Mouse (Mus musculus) ovary, adult 18-20 months (tissue): ENCODE data around the gene Aga.
"Not testable (repeated sequence)": the region's sequence is repeated elsewhere in the genome, so short reads cannot be mapped to it uniquely, and the experiment has no call there.

Source experiments
- DNase-seq: peaks from one replicate; pipeline ENCODE4 v3.0.0; 2022; ENCODE audit warnings: low spot score, mixed read lengths

Aga gene

GRCm38 (mm10) chr8:53511551-53512127, at the start of gene Aga:
Aga (plus strand) TSS chr8:53511727.
- DNase-seq = peak; percentile 85

GRCm38 (mm10) chr8:53489063-53489462, 22.5 kb upstream of the Aga start:
- no peak for DNase-seq

GRCm38 (mm10) chr8:53496216-53496615, 15.3 kb upstream of the Aga start:
- DNase-seq = no peak

- no peak for DNase-seq
Observed at GRCm38 (mm10) chr8:53496885-53497326, 14.6 kb upstream of the Aga start.

- not testable (repeated sequence) for DNase-seq
Observed at GRCm38 (mm10) chr8:53538049-53538448, 26.5 kb downstream of the Aga start.

- no peak for DNase-seq
Observed at GRCm38 (mm10) chr8:53539585-53539984, 28.1 kb downstream of the Aga start.

- no peak for DNase-seq
Observed at GRCm38 (mm10) chr8:53562441-53563040, 51.0 kb downstream of the Aga start.

- no peak for DNase-seq
Observed at GRCm38 (mm10) chr8:53566223-53566622, 54.7 kb downstream of the Aga start.
